Mouse (Mus musculus) yolk sac, embryonic 10.5 days (tissue): ENCODE measurements around the gene Myh8.

Experiments used
- DNase-seq: peaks from one replicate; pipeline ENCODE4 v3.0.0-alpha.2; 2017; ENCODE audit warnings: low spot score

Myh8 gene

DNA sequence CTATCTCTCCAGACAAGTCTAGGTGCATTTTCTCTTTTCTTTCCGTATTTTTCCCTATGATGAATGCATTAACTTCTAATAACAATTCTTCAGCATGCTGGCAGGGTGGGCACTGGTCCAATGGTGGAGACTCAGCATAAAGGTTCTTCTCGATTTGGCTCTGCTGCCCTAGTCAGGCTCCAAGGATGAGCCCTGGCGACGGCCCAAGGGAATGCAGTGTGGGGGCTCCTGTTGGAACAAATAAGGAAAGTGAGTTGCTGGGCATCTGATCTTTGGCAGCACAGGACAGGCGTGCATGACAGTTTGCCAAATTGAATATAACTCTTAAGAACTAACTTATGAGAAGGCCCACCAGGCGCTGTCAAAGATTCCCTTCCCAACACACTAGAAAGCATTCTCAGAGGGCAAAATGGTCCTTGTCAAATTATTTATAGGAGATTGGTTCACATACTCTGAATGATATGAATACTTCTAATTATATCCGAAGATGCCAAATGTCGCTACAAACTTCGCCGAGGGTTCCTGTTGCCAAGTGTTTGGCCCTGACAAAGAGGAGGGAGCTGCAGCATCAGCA, at the start of gene Myh8:
Gene Myh8 (plus strand): TSS at position 524 of the 574 bp plus-strand sequence.
- DNase-seq, result no peak

DNA sequence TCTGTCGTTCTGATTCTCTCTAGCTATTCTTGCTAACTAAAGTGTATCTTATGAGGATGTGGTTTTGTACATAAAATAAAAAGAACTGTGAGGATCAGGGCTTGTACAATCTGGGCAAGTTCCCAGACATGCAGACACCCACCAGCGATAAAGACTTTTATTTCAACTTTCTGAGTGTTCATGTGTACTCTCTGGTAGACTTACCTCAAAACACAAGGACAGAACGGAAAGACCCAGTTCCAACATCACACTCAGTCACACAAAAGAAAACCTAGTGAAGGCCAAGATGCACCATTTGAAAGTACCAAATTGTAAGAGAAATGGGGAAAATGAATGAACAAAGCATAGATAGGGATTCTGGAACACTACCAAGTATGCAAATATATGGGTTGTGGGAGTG, 48.2 kb upstream of the Myh8 start:
- DNase-seq, result no peak

GRCm38 (mm10) chr11:67229166-67229565, 47.8 kb upstream of the Myh8 start:
- no peak for DNase-seq

GRCm38 (mm10) chr11:67229946-67230345, 47.0 kb upstream of the Myh8 start:
- DNase-seq, result no peak

- DNase-seq, result peak; percentile 3
Observed at GRCm38 (mm10) chr11:67235639-67236358, 41.1 kb upstream of the Myh8 start.

GRCm38 (mm10) chr11:67236799-67237198, 40.1 kb upstream of the Myh8 start:
- no peak for DNase-seq

- DNase-seq, result no peak
Observed at GRCm38 (mm10) chr11:67237481-67238079, 39.3 kb upstream of the Myh8 start, which contains the start of gene Myh4. Myh4 (plus strand) TSS chr11:67238029.

GRCm38 (mm10) chr11:67241051-67241450, 35.9 kb upstream of the Myh8 start:
- no peak for DNase-seq

DNA sequence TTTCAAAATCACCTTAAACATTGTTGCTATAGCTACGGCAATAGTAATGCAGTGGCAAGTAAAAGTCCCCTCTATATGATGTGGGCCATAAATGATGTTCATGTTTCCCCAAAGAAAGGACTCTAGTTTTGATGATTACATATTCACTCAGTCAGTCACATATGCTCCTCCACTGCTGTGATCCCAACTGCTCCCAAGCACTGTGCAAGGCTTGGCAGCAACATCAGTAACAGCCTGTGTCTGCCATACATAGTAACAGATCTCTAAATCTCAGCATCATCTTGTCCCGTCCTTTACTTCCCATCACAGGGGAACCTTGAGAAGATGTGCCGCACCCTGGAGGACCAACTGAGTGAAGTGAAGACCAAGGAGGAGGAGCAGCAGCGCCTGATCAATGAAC, 23.2 kb upstream of the Myh8 start:
- no peak for DNase-seq

GRCm38 (mm10) chr11:67257048-67257447, 19.9 kb upstream of the Myh8 start:
- no peak for DNase-seq

- DNase-seq, result no peak
Observed at GRCm38 (mm10) chr11:67260956-67261355, 16.0 kb upstream of the Myh8 start.

GRCm38 (mm10) chr11:67293440-67293839, 16.5 kb downstream of the Myh8 start:
- DNase-seq, result no peak

GRCm38 (mm10) chr11:67313733-67314452, 37.0 kb downstream of the Myh8 start:
- no peak for DNase-seq

DNA sequence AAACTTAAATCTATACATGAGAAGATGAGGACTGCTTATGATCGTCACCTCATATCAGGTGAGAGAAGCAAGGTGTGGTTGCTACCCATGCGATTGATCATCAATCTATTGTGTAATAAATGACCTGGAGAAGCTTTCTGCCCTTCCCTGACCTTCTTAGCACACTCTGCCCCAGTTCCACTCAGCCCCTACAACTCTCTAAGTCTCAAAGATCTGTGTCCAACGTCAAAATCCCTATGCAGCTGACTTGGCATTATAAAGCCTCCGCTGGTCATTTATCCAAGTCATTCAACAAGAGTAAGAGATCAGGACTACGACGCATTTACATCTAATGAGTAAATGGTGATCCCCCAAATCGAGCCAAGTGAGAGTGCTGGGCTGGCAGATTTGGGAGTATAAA, 44.4 kb downstream of the Myh8 start, which contains the start of gene Myh13:
Gene Myh13 (plus strand): TSS at position 301 of the 400 bp plus-strand sequence.
- no peak for DNase-seq

DNA sequence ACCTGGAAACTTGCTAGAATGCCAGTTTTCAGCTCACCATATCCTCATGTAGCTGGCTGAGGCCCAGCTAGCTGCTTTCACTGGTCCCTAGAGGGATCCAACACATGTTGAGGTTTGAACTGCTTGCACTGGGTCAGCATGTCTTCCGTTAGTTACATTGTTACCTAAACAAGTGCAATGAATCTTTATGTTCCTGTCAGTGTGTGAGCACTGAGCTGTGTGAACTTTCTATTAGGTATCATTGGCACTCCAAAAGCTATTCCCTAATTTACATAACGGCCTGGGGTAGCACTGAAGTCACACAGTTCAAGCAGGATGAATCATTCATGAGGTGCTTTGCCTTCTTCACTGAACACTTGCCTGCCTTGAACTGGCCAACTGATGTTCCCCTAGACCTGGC, 49.6 kb downstream of the Myh8 start:
- DNase-seq, result no peak

GRCm38 (mm10) chr11:67344556-67344955, 67.6 kb downstream of the Myh8 start:
- DNase-seq, result no peak

GRCm38 (mm10) chr11:67345186-67345855, 68.4 kb downstream of the Myh8 start:
- DNase-seq, result no peak

DNA sequence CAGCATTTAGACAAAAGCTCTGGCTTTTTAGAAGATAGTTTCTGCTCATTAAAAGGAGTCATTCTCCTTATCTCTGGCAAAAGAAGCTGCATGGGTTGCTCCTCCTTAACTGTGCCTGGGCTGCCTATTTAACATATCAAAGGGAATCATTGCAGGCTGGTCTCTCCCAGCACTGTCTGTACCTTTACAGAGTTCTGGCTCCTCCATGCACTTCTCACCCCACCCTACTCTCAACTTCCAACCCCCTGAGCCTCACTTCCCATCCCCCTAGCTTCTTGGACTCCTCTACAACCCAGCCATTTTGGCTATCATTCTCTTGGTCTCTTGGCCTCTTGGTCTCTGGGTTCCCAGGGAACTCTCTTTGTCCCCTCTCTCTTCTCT, 68.9 kb downstream of the Myh8 start:
- DNase-seq, result no peak

GRCm38 (mm10) chr11:67350153-67350768, 73.3 kb downstream of the Myh8 start:
- DNase-seq, result peak; percentile 47

DNA sequence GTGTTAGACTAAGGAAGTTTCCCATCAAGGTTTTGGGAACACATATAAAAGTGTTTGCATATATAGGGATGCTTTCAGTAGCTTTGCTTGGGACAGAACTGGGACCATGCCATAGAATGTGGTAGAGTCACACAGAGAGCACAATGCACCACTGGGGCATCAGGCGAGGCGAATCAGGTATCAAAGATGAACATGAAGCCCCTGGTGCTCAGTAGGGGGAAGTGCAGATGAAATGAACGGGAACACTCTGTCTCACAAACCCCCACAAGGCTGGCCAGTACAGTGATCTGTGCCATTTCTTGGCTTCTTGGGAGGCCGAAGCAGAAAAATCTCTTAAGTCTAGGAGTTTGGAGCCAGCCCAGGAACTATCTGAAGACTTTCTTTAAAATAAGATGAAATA, 76.1 kb downstream of the Myh8 start:
- DNase-seq, result no peak

DNA sequence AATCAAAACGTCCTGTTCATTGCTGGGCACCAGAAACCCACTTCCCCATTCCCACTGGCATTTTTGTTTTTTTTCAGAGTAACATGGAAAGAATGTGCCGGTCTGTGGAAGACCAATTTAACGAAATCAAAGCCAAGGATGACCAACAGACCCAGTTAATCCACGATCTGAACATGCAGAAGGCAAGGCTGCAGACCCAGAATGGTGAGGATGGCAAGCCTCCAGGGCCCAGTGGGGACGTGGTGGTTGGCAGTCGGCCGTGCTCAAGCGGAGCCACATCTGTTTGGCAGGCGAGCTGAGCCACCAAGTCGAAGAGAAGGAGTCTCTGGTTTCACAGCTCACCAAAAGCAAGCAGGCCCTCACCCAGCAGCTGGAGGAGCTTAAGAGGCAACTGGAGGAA, 81.1 kb downstream of the Myh8 start:
- DNase-seq, result no peak
